Mouse (Mus musculus) spleen, embryonic (tissue): ENCODE data around the gene Ush2a.

ENCODE experiments used
- CTCF ChIA-PET: fragments of 350-600 bp; sonication (Branson Sonifier 250); formaldehyde crosslinking; loops from one replicate; lab custom pipeline; 2022; lab: Charles Lee

The Ush2a gene

GRCm38 (mm10) chr1:189007239-189007979 lies 745.6 kb downstream of the Ush2a start, which contains the start of gene Kctd3:
Gene Kctd3, minus strand, starts transcription at chr1:189007841.
- CTCF ChIA-PET, result interaction anchor here (0.9 kb wide), 1 partner anchor 12 kb away, joined by 6 read pairs; no protein-coding TSS in a partner anchor

GRCm38 (mm10) chr1:189007980-189008324 lies 746.1 kb downstream of the Ush2a start:
- CTCF ChIA-PET, result interaction anchor here (0.9 kb wide), 1 partner anchor 13 kb away, joined by 6 read pairs; no protein-coding TSS in a partner anchor

- CTCF ChIA-PET, result no interaction called here
Observed at GRCm38 (mm10) chr1:189010671-189011070, 748.8 kb downstream of the Ush2a start.

GRCm38 (mm10) chr1:189012846-189013586 lies 751.2 kb downstream of the Ush2a start:
- CTCF ChIA-PET, result no interaction called here

- CTCF ChIA-PET, result no interaction called here
Observed at GRCm38 (mm10) chr1:189013587-189013921, 751.7 kb downstream of the Ush2a start.
